Mouse (Mus musculus): ENCODE data around the gene C130032M10Rik. TPM values are rescaled to one million over a fixed set of nuclear protein-coding genes. Genes with fewer than 3 reads are reported as not detected.

C130032M10Rik gene
- not detected for polyA plus RNA-seq (2012; fragmentation: generic; extraction: Trizol)
- long read RNA-seq, experiment 1 = 0 reads
- long read RNA-seq, experiment 2 = 0 reads

DNA sequence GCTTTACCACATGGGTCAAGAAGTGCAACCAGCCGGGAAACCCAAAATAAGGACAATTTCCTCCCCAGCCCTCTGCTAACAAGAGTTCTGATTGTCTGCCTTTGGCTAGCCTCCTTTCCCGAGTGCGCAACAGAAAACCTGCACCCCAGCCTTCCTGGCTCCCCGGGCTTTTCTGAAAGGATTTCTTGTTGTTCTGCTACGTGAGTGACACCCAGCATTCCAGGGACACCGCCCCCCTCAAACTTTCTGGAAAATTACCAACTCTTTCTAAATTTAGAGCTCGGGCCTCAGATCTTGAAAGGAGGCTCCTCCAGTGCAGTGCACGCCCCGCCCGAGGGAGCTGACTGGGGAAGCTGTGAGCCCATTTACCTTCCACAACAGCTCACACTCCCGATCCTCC lies at the start of gene C130032M10Rik:
TSS of gene C130032M10Rik (plus strand) at position 334 of the 400 bp plus-strand sequence.
- Histone ChIP-seq H3K4me3 (ENCODE audit: insufficient read depth, poor library complexity, severe bottlenecking) (no peak within 1 kb of the TSS), H3K27me3 (ENCODE audit: control insufficient read depth, insufficient read depth, insufficient read length) (no peaks in the 10 kb centered on the region), H3K79me2 (ENCODE audit: control insufficient read depth, insufficient read depth) (no peaks in the 10 kb centered on the region), H3ac (ENCODE audit: control insufficient read depth, insufficient read length, low read depth) (no peak within 1 kb of the TSS), H3K79me3 (ENCODE audit: low read depth) (no peaks in the 10 kb centered on the region), H3K36me3 (ENCODE audit: control insufficient read depth, insufficient read depth) (no peaks in the 10 kb centered on the region)
- TF ChIP-seq MAX (IDR thresholded peaks at IDR 0.05) (no peak), MYOD1 (IDR thresholded peaks at IDR 0.05; ENCODE audit: control insufficient read depth, insufficient read length, low read depth) (no peak), MYOG (IDR thresholded peaks at IDR 0.05; ENCODE audit: control insufficient read depth, extremely low read depth, insufficient read length) (no peak), FOSL1 (IDR thresholded peaks at IDR 0.05; ENCODE audit: insufficient read depth, low read length, poor library complexity, severe bottlenecking) (no peak), CTCF (IDR thresholded peaks at IDR 0.05; ENCODE audit: control insufficient read depth, insufficient read depth, insufficient read length) (no peak), CEBPB (IDR thresholded peaks at IDR 0.05; ENCODE audit: low read depth) (no peak), USF1 (IDR thresholded peaks at IDR 0.05; ENCODE audit: low read depth) (no peak)

DNA sequence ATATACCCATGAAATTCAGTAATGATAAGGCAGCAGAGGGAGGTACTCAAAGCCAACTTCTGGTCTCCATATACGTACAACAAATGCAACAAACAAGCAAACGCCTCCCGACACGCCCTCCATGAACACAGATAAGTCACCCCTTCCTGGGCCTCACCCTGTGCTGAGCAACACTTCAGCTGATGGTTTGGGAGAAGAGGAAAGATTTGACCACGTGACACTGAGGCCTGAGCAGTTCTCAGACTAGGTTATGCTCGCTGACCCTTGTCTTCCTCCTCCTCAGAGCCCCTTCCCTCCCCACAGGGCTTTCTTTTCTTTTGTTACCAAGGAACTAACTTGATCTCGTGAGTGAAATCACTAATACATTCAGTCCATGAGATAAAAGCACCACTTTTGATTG lies 48.6 kb upstream of the C130032M10Rik start:
- no peak for TF ChIP-seq MYOG (IDR thresholded peaks at IDR 0.05; ENCODE audit: control insufficient read depth, extremely low read depth, insufficient read length)
- no peak for TF ChIP-seq FOSL1 (IDR thresholded peaks at IDR 0.05; ENCODE audit: insufficient read depth, low read length, poor library complexity, severe bottlenecking)
- no peak for TF ChIP-seq USF1 (IDR thresholded peaks at IDR 0.05; ENCODE audit: low read depth)
- no peak for TF ChIP-seq MYOD1 (IDR thresholded peaks at IDR 0.05; ENCODE audit: control insufficient read depth, insufficient read length, low read depth)
- TF ChIP-seq CEBPB (IDR thresholded peaks at IDR 0.05; ENCODE audit: low read depth) = no peak
- no peak for TF ChIP-seq CTCF (IDR thresholded peaks at IDR 0.05; ENCODE audit: control insufficient read depth, insufficient read depth, insufficient read length)
- TF ChIP-seq MAX (IDR thresholded peaks at IDR 0.05) = no peak
- no peaks in the 10 kb centered on the region for H3K36me3 ChIP-seq (ENCODE audit: control insufficient read depth, insufficient read depth)
- H3K4me3 ChIP-seq (ENCODE audit: insufficient read depth, poor library complexity, severe bottlenecking) = no peak overlapping the region
- no peak overlapping the region for H3ac ChIP-seq (ENCODE audit: control insufficient read depth, insufficient read length, low read depth)
- H3K27me3 ChIP-seq (ENCODE audit: control insufficient read depth, insufficient read depth, insufficient read length) = no peaks in the 10 kb centered on the region
- no peaks in the 10 kb centered on the region for H3K79me2 ChIP-seq (ENCODE audit: control insufficient read depth, insufficient read depth)
- no peaks in the 10 kb centered on the region for H3K79me3 ChIP-seq (ENCODE audit: low read depth)

DNA sequence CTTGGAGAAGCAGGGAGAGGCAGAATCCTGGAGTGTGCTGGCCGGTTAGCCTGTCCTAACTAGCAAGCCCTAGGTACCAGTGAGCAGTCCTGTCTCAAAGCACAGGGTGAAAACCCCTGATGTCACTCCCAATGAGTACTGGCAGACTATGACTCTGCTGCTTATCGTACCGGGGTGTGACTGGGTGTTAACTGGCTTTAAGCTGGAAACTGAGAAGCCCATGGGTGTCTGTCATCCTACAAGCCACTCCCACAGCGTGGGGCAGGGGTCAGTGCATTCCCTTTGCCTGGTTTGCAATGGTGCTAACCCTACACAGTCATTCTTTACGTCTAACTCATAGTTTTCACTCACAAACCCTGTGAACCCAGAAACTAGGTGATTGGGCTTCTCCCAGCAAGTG lies 47.3 kb upstream of the C130032M10Rik start:
- H3K79me2 ChIP-seq (ENCODE audit: control insufficient read depth, insufficient read depth) = no peaks in the 10 kb centered on the region
- TF ChIP-seq FOSL1 (IDR thresholded peaks at IDR 0.05; ENCODE audit: insufficient read depth, low read length, poor library complexity, severe bottlenecking) (no peak), MYOG (IDR thresholded peaks at IDR 0.05; ENCODE audit: control insufficient read depth, extremely low read depth, insufficient read length) (no peak), CTCF (IDR thresholded peaks at IDR 0.05; ENCODE audit: control insufficient read depth, insufficient read depth, insufficient read length) (no peak), CEBPB (IDR thresholded peaks at IDR 0.05; ENCODE audit: low read depth) (no peak), USF1 (IDR thresholded peaks at IDR 0.05; ENCODE audit: low read depth) (no peak), MYOD1 (IDR thresholded peaks at IDR 0.05; ENCODE audit: control insufficient read depth, insufficient read length, low read depth) (no peak), MAX (IDR thresholded peaks at IDR 0.05) (no peak)
- H3K27me3 ChIP-seq (ENCODE audit: control insufficient read depth, insufficient read depth, insufficient read length) = no peaks in the 10 kb centered on the region
- no peaks in the 10 kb centered on the region for H3K36me3 ChIP-seq (ENCODE audit: control insufficient read depth, insufficient read depth)
- no peak overlapping the region for H3ac ChIP-seq (ENCODE audit: control insufficient read depth, insufficient read length, low read depth)
- no peak overlapping the region for H3K4me3 ChIP-seq (ENCODE audit: insufficient read depth, poor library complexity, severe bottlenecking)
- H3K79me3 ChIP-seq (ENCODE audit: low read depth) = no peaks in the 10 kb centered on the region

DNA sequence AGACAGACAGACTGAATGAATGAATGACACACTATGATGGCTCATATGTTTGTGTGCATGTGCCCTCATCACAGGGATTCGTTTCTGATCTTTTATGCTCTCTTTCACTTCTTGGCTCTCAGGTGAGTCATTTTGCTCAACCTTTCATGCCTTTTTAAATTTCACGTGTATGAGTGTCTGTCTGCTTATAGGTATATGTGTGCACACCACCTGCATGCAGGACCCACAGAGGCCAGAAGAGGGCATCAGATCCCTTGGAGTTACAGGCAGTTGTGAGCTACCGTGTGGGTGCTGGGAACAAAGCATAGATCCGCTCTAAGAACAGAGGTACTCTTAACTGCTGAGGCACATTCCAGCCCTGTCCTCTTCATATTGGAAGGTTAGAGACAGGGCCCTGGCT lies 46.8 kb upstream of the C130032M10Rik start:
- H3K79me3 ChIP-seq (ENCODE audit: low read depth) = no peaks in the 10 kb centered on the region
- no peaks in the 10 kb centered on the region for H3K27me3 ChIP-seq (ENCODE audit: control insufficient read depth, insufficient read depth, insufficient read length)
- no peak overlapping the region for H3ac ChIP-seq (ENCODE audit: control insufficient read depth, insufficient read length, low read depth)
- H3K36me3 ChIP-seq (ENCODE audit: control insufficient read depth, insufficient read depth) = no peaks in the 10 kb centered on the region
- no peak for TF ChIP-seq MYOG (IDR thresholded peaks at IDR 0.05; ENCODE audit: control insufficient read depth, extremely low read depth, insufficient read length)
- TF ChIP-seq FOSL1 (IDR thresholded peaks at IDR 0.05; ENCODE audit: insufficient read depth, low read length, poor library complexity, severe bottlenecking) = no peak
- no peak for TF ChIP-seq CEBPB (IDR thresholded peaks at IDR 0.05; ENCODE audit: low read depth)
- no peak for TF ChIP-seq CTCF (IDR thresholded peaks at IDR 0.05; ENCODE audit: control insufficient read depth, insufficient read depth, insufficient read length)
- TF ChIP-seq USF1 (IDR thresholded peaks at IDR 0.05; ENCODE audit: low read depth) = no peak
- no peak for TF ChIP-seq MAX (IDR thresholded peaks at IDR 0.05)
- TF ChIP-seq MYOD1 (IDR thresholded peaks at IDR 0.05; ENCODE audit: control insufficient read depth, insufficient read length, low read depth) = no peak
- no peaks in the 10 kb centered on the region for H3K79me2 ChIP-seq (ENCODE audit: control insufficient read depth, insufficient read depth)
- no peak overlapping the region for H3K4me3 ChIP-seq (ENCODE audit: insufficient read depth, poor library complexity, severe bottlenecking)

DNA sequence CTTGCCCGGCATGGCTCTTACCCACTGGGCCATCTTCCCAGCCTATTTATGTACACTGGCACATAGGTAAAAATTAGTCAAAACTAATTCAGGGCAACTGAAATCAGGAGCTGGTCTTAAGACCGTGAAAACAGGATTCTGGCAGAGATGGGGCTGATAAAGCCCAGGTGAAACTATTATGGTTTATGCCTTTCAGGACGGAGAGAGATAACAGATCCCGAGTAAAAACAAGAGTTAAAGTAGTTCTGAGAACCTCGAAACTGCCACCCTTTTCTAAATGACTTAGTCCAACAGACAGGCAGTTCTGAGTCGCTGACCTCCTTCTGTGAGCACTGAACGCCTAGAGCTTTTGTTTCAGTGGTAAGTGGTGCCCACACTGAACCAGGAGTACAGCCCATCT lies 43.6 kb upstream of the C130032M10Rik start:
- TF ChIP-seq FOSL1 (IDR thresholded peaks at IDR 0.05; ENCODE audit: insufficient read depth, low read length, poor library complexity, severe bottlenecking) (no peak), USF1 (IDR thresholded peaks at IDR 0.05; ENCODE audit: low read depth) (no peak), MAX (IDR thresholded peaks at IDR 0.05) (no peak), CEBPB (IDR thresholded peaks at IDR 0.05; ENCODE audit: low read depth) (no peak), CTCF (IDR thresholded peaks at IDR 0.05; ENCODE audit: control insufficient read depth, insufficient read depth, insufficient read length) (no peak)
- H3K4me3 ChIP-seq (ENCODE audit: insufficient read depth, poor library complexity, severe bottlenecking) = no peak overlapping the region
- H3K27me3 ChIP-seq (ENCODE audit: control insufficient read depth, insufficient read depth, insufficient read length) = no peaks in the 10 kb centered on the region
- H3K79me3 ChIP-seq (ENCODE audit: low read depth) = no peaks in the 10 kb centered on the region
- H3K36me3 ChIP-seq (ENCODE audit: control insufficient read depth, insufficient read depth) = no peaks in the 10 kb centered on the region
- no peaks in the 10 kb centered on the region for H3K79me2 ChIP-seq (ENCODE audit: control insufficient read depth, insufficient read depth)
- H3ac ChIP-seq (ENCODE audit: control insufficient read depth, insufficient read length, low read depth) = no peak overlapping the region

DNA sequence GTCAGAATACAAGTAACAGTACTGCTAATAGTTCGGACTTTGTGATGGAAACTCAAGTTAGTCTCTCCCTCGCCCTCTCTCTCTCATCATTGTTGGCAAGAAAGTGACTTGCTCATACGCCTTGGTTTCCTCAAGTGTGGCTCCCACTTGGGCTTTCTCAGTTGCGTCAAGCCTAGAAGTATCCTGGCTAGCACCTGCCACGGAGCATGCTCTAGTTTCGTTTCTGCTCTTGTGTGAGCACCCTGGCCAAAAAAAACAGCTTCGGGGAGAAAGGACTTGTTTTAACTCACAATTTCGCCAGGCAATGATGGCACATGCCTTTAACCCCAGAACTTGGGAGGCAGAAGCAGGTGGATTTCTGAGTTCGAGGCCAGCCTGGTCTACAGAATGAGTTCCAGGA lies 38.5 kb upstream of the C130032M10Rik start:
- TF ChIP-seq CTCF (IDR thresholded peaks at IDR 0.05; ENCODE audit: control insufficient read depth, insufficient read depth, insufficient read length) = no peak
- Histone ChIP-seq H3K79me2 (ENCODE audit: control insufficient read depth, insufficient read depth) (no peaks in the 10 kb centered on the region), H3ac (ENCODE audit: control insufficient read depth, insufficient read length, low read depth) (no peak overlapping the region), H3K27me3 (ENCODE audit: control insufficient read depth, insufficient read depth, insufficient read length) (no peaks in the 10 kb centered on the region), H3K79me3 (ENCODE audit: low read depth) (no peaks in the 10 kb centered on the region), H3K4me3 (ENCODE audit: insufficient read depth, poor library complexity, severe bottlenecking) (no peak overlapping the region), H3K36me3 (ENCODE audit: control insufficient read depth, insufficient read depth) (no peaks in the 10 kb centered on the region)
